Comparison of ENCODE assay signal across 8 mouse cellular contexts in the genomic region with DNA sequence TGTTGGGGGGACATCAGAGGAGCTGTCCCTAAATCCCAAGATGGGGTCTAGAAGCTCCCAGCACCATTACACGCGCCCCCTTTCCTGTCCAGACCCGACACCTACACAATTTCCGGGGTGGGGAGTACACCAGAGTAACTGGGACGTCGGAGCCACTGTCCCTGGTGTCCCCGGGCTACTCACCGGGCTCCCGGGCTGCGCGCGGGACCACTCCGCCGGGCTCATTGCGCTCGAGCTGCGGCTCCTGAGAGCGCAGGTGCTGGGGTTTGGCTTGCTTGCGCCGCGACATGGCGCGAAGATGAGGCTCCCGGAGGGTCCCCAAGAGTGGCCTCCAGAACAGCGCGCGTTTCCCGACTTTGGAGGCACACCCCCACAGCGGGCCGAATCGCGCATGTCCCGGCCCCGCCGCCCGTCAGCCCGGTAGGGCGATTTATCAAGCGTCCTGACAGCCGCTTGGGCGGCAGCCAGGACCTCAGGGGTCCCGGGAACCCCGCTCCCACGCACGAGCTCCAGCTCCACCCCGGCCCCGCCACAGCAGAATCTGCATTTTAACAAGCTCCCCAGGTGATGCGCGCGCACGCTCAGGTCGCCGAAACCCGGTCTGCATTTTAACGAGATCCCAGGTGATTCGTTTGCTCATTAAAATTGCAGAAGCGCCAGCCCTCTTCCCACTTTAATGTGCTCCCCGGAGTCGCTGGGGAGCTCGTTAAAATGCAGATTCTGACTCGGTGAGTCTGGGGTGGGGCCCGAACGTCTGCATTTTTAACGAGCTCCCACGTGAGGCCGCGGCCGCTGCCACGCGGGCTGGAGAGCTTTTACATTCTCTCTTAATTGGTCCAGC. TPM values are rescaled to one million over a fixed set of nuclear protein-coding genes. Genes with fewer than 3 reads are reported as not detected.
DNase-seq lines count a peak whose midpoint lies in the region; ATAC-seq and TF ChIP-seq lines count a peak whose summit lies in the region.

No protein-coding gene starts in this region.

- peaks cover 12% of the 10 kb centered on the region for H3K27me3 ChIP-seq in forebrain, postnatal 0 days (ENCODE audit: insufficient read depth, low read length)
- peaks cover 49% of the 10 kb centered on the region for H3K27me3 ChIP-seq in limb, embryonic 10.5 days (ENCODE audit: low read depth, poor library complexity, severe bottlenecking)
- H3K27me3 ChIP-seq in neural tube, embryonic 14.5 days (ENCODE audit: control insufficient read depth, insufficient read depth, low read length) = peaks cover 3% of the 10 kb centered on the region; the same call in 1 of the 2 replicates

- H3K4me3 ChIP-seq in layer of hippocampus, adult 2 months = peak overlapping the region; percentile 61
- peak overlapping the region; percentile 43 for H3K4me3 ChIP-seq in brown adipose tissue, adult 24 weeks (ENCODE audit: insufficient read depth, low read depth, low read length)
- H3K4me3 ChIP-seq in forebrain, postnatal 0 days (ENCODE audit: low read depth, low read length) = peak overlapping the region; percentile 50
- H3K4me3 ChIP-seq in limb, embryonic 10.5 days = peak overlapping the region; percentile 60
- H3K4me3 ChIP-seq in neural tube, embryonic 14.5 days (ENCODE audit: low read depth, low read length) = peak overlapping the region; percentile 52

- TF ChIP-seq CTCF in layer of hippocampus, adult 2 months (conservative IDR thresholded peaks at IDR 0.05) = no peak
- no peak for TF ChIP-seq CTCF in forebrain, postnatal 0 days (IDR thresholded peaks at IDR 0.05; ENCODE audit: low read depth)

- H3K9me3 ChIP-seq in forebrain, postnatal 0 days (ENCODE audit: low read length) = no peaks in the 10 kb centered on the region
- no peaks in the 10 kb centered on the region for H3K9me3 ChIP-seq in limb, embryonic 10.5 days (replicated peaks)
- no peaks in the 10 kb centered on the region for H3K9me3 ChIP-seq in neural tube, embryonic 14.5 days (ENCODE audit: control insufficient read depth, low read length)

- H3K36me3 ChIP-seq in forebrain, postnatal 0 days (ENCODE audit: insufficient read depth) = no peaks in the 10 kb centered on the region
- 0 out of 2 replicates have a peak, but pooled peaks cover 3% of the 10 kb centered on the region for H3K36me3 ChIP-seq in limb, embryonic 10.5 days
- H3K36me3 ChIP-seq in neural tube, embryonic 14.5 days (ENCODE audit: control insufficient read depth, insufficient read depth, low read length) = no peaks in the 10 kb centered on the region

- ATAC-seq in forebrain, postnatal 0 days = peak; percentile 61
- peak; percentile 69 for ATAC-seq in neural tube, embryonic 14.5 days (ENCODE audit: low read depth)

- no peak overlapping the region for H3K27ac ChIP-seq in layer of hippocampus, adult 2 months
- no peak overlapping the region for H3K27ac ChIP-seq in brown adipose tissue, adult 24 weeks (replicated peaks; ENCODE audit: low read depth, low read length)
- H3K27ac ChIP-seq in forebrain, postnatal 0 days (ENCODE audit: low read depth, low read length) = no peak overlapping the region
- H3K27ac ChIP-seq in limb, embryonic 10.5 days = 0 out of 2 replicates have a peak overlapping the region, but pooled peaks have one; percentile 23
- H3K27ac ChIP-seq in neural tube, embryonic 14.5 days (ENCODE audit: low read depth, low read length) = no peak overlapping the region

- peak overlapping the region; percentile 48 for H3K9ac ChIP-seq in forebrain, postnatal 0 days
- H3K9ac ChIP-seq in neural tube, embryonic 14.5 days (replicated peaks; ENCODE audit: low read depth, low read length) = peak overlapping the region; percentile 41

- DNase-seq in layer of hippocampus, adult 2 months (ENCODE audit: low spot score in 2 of 2) = no peak
- no peak for DNase-seq in layer of hippocampus, adult 9-10 months (ENCODE audit: low spot score)
- DNase-seq in forebrain, postnatal 0 days = peak; percentile 57
- DNase-seq in limb, embryonic 10.5 days (ENCODE audit: low spot score) = peak; percentile 75
- DNase-seq in frontal cortex, postnatal 14 days (ENCODE audit: low spot score in 2 of 2) = no peak
- DNase-seq in urinary bladder, postnatal 25 days (ENCODE audit: low spot score) = no peak

- peaks cover 4% of the 10 kb centered on the region; the same call in 1 of the 2 replicates for H3K4me1 ChIP-seq in brown adipose tissue, adult 24 weeks (ENCODE audit: control insufficient read depth, insufficient read depth, insufficient read length, low read length)
- 0 out of 2 replicates have a peak, but pooled peaks cover 8% of the 10 kb centered on the region for H3K4me1 ChIP-seq in forebrain, postnatal 0 days (ENCODE audit: insufficient read depth)
- peaks cover 40% of the 10 kb centered on the region for H3K4me1 ChIP-seq in limb, embryonic 10.5 days
- H3K4me1 ChIP-seq in neural tube, embryonic 14.5 days (ENCODE audit: control insufficient read depth, insufficient read depth, low read length) = peaks cover 10% of the 10 kb centered on the region; the same call in 1 of the 2 replicates

- peak overlapping the region; percentile 96 for H3K4me2 ChIP-seq in forebrain, postnatal 0 days (ENCODE audit: low read depth)
- peak overlapping the region; percentile 97 for H3K4me2 ChIP-seq in neural tube, embryonic 14.5 days (ENCODE audit: low read depth, low read length)

- 1% methylated on average over 69 of the region's 70 CpGs for WGBS in forebrain, postnatal 0 days
- under 1% methylated on average over 70 of the region's 70 CpGs for WGBS in limb, embryonic 10.5 days
- WGBS in neural tube, embryonic 14.5 days = under 1% methylated on average over 70 of the region's 70 CpGs

RNA-seq across cellular contexts. Expression of gene Zfp64, which starts 43.1 kb away (rescaled TPM):
- total RNA-seq in layer of hippocampus, adult 2 months (2021) = 10 to 100 TPM; 17.0 to 17.6 TPM
- 4.2 and 5.8 TPM in 2 replicates for polyA plus RNA-seq in brown adipose tissue, adult 24 weeks (2012; ENCODE audit: insufficient read depth, insufficient read length, missing spikeins)
- 26.0 and 32.3 TPM in 2 replicates for total RNA-seq in forebrain, postnatal 0 days (2014; rRNA removed)
- polyA plus RNA-seq in forebrain, postnatal 0 days (2015; fragmentation: Nextera tagmentation; extraction: Ambion mirVana) = 27.6 and 29.6 TPM in 2 replicates
- polyA plus RNA-seq in limb, embryonic 10.5 days (2016; fragmentation: Nextera tagmentation; extraction: Ambion mirVana) = 40.4 and 44.3 TPM in 2 replicates
- polyA plus RNA-seq in neural tube, embryonic 14.5 days (2014; fragmentation: Nextera tagmentation; extraction: Ambion mirVana) = 24.5 and 25.5 TPM in 2 replicates

Comparison
In these comparisons a context has a peak if more than half of its experiments do, and no peak if none do; other contexts are left out.
1. DNase-seq: peak in forebrain, postnatal 0 days (single experiment) and limb, embryonic 10.5 days (single experiment); none in layer of hippocampus, adult 2 months (0 of 2), layer of hippocampus, adult 9-10 months (single experiment), frontal cortex, postnatal 14 days (0 of 2) and urinary bladder, postnatal 25 days (single experiment).
2. Peak in every context shown above with its lines, with median percentiles within 50 percentile points of each other: H3K4me3 ChIP-seq.